Mouse (Mus musculus) liver, embryonic 14.5 days (tissue): ENCODE results near the gene Gcnt7.

ENCODE experiments used
- CTCF ChIP-seq: IDR thresholded peaks from 2 replicates; pipeline ENCODE4 v1.5.1; 2016; ENCODE audit warnings: antibody characterized with exemption, low read depth, control low read depth
- EP300 ChIP-seq: IDR thresholded peaks from 2 replicates; pipeline ENCODE4 v1.6.1; 2016; ENCODE audit warnings: antibody characterized with exemption, low read depth

GRCm38 (mm10) chr2:172476707-172477260, 18.4 kb upstream of the Gcnt7 start:
- TF ChIP-seq CTCF (no peak), EP300 (no peak)
